Mouse (Mus musculus) embryonic facial prominence, embryonic 15.5 days (tissue): ENCODE data around the gene Gm8879. TPM values are rescaled to one million over a fixed set of nuclear protein-coding genes. Genes with fewer than 3 reads are reported as not detected.
"Not testable (repeated sequence)": the region's sequence is repeated elsewhere in the genome, so short reads cannot be mapped to it uniquely, and the experiment has no call there.

Experiments used
- ATAC-seq: fragments of 200-750 bp; cut with Nextera tagmentation; 2 replicates; pipeline ENCODE4 v1.8.0; 2017; ENCODE audit warnings: low read depth, moderate TSS enrichment; ENCODE audit not compliant: insufficient number of reproducible peaks, low FRiP score, low TSS enrichment
- H3K27ac ChIP-seq: fragments of 300-500 bp; sonication (generic); replicated peaks from 2 replicates; pipeline ENCODE4 v1.5.1; 2015; ENCODE audit warnings: mild to moderate bottlenecking, inconsistent platforms
- H3K27me3 ChIP-seq: fragments of 300-500 bp; sonication (generic); 2 replicates; pipeline ENCODE4 v1.6.1; 2015; ENCODE audit warnings: inconsistent platforms
- H3K36me3 ChIP-seq: fragments of 300-500 bp; sonication (generic); 2 replicates; pipeline ENCODE4 v1.6.1; 2015; ENCODE audit warnings: mild to moderate bottlenecking, inconsistent platforms
- H3K4me1 ChIP-seq: fragments of 300-500 bp; sonication (generic); 2 replicates; pipeline ENCODE4 v1.6.1; 2015; ENCODE audit warnings: inconsistent platforms
- H3K4me2 ChIP-seq: fragments of 300-500 bp; sonication (generic); replicated peaks from 2 replicates; pipeline ENCODE4 v1.6.1; 2015; ENCODE audit warnings: mild to moderate bottlenecking, inconsistent platforms
- H3K4me3 ChIP-seq: fragments of 300-500 bp; sonication (generic); replicated peaks from 2 replicates; pipeline ENCODE4 v1.5.1; 2015; ENCODE audit warnings: mild to moderate bottlenecking, inconsistent platforms
- H3K9ac ChIP-seq: fragments of 300-500 bp; sonication (generic); 2 replicates; pipeline ENCODE4 v1.6.1; 2015; ENCODE audit warnings: inconsistent platforms
- H3K9me3 ChIP-seq: fragments of 300-500 bp; sonication (generic); replicated peaks from 2 replicates; pipeline ENCODE4 v1.6.1; 2016; ENCODE audit warnings: inconsistent platforms
- WGBS: fragments of 180-500 bp; shearing (Covaris S2); methylation state at CpG from one replicate; pipeline ENCODE4 v1.1.7; 2015; 5-methylcytosine and 5-hydroxymethylcytosine counted together
- polyA plus RNA-seq: library from polyadenylated mRNA; unstranded; fragments of >200 nt; fragmentation: Nextera tagmentation; extraction: Ambion mirVana; gene quantifications from 2 replicates; pipeline ENCODE4 v1.2.1, GENCODE M21; 2015

Gm8879 gene
- not detected in 2 replicates for polyA plus RNA-seq

DNA sequence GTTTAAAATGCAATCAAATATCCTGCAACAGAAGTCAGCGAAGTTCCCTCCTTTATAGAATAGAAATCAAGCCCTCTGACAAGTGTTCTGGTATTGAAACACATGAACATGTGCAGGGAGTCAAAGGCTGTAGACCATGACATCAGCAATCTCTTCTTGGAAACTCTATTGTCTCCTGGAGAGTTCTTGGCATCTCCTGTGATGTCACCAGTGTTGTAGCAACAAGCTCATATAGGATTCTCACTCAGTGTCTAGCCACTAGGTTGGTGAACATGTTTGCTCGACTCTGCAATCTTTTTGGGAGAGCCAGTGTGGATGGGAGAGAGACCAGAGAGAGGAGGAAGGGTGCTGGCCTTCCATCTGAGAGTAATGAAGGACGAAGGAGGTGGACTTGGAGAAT, at the start of gene Gm8879:
Gene Gm8879 (plus strand): TSS at position 301 of the 400 bp plus-strand sequence.
- not testable (repeated sequence) for H3K36me3 ChIP-seq, ATAC-seq, H3K4me1 ChIP-seq, H3K27me3 ChIP-seq, H3K9ac ChIP-seq, H3K4me2 ChIP-seq, H3K9me3 ChIP-seq, H3K4me3 ChIP-seq, H3K27ac ChIP-seq
- WGBS = no CpG with 5 or more reads among the region's 3 CpGs

- H3K27me3 ChIP-seq, H3K4me2 ChIP-seq, ATAC-seq, H3K9me3 ChIP-seq, H3K4me1 ChIP-seq, H3K36me3 ChIP-seq, H3K9ac ChIP-seq, H3K4me3 ChIP-seq, H3K27ac ChIP-seq: not testable (repeated sequence)
- 93% methylated on average over 12 of the region's 12 CpGs for WGBS
Measured at GRCm38 (mm10) chr5:11138031-11138430, 10.6 kb downstream of the Gm8879 start.

Other genes starting within 250 kb of the Gm8879 start
- not detected in 2 replicates for gene Gm8871, start 179.8 kb upstream of the Gm8879 start, polyA plus RNA-seq
- gene Gm8857, start 179.8 kb upstream of the Gm8879 start, polyA plus RNA-seq = not detected in 2 replicates
- not detected in 2 replicates for gene Gm5861, start 55.4 kb downstream of the Gm8879 start, polyA plus RNA-seq
- gene Gm8890, start 128.4 kb downstream of the Gm8879 start, polyA plus RNA-seq = not detected in 2 replicates
- not detected in 2 replicates for gene Speer1, start 213.9 kb downstream of the Gm8879 start, polyA plus RNA-seq